Mouse (Mus musculus) gastrocnemius, postnatal 25 days (tissue): Measurements from ENCODE around the gene Pomp. TPM values are rescaled to one million over a fixed set of nuclear protein-coding genes. Genes with fewer than 3 reads are reported as not detected.

ENCODE experiments used
- DNase-seq: peaks from one replicate; pipeline ENCODE4 v3.0.0; 2022
- total RNA-seq, 2 experiments: library from RNA; stranded (reverse); gene quantifications; 1 replicate in 1 of 2; 2 replicates in 1 of 2; pipeline ENCODE4 v1.2.3; 2021

The Pomp gene
- total RNA-seq, 2 experiments from 2014 or later, result 137 to 142 TPM

GRCm38 (mm10) chr5:147902008-147902757 is 41.9 kb downstream of the Pomp start:
- no peak for DNase-seq

GRCm38 (mm10) chr5:147903166-147903565 is 42.9 kb downstream of the Pomp start:
- DNase-seq, result no peak

GRCm38 (mm10) chr5:147907144-147907543 is 46.9 kb downstream of the Pomp start:
- no peak for DNase-seq

GRCm38 (mm10) chr5:147907851-147908250 is 47.6 kb downstream of the Pomp start:
- DNase-seq, result no peak

GRCm38 (mm10) chr5:147910807-147911509 is 50.7 kb downstream of the Pomp start:
- no peak for DNase-seq

- no peak for DNase-seq
These were observed 51.5 kb downstream of the Pomp start for GRCm38 (mm10) chr5:147911744-147912143.

GRCm38 (mm10) chr5:147913241-147913842 is 53.1 kb downstream of the Pomp start:
- no peak for DNase-seq

GRCm38 (mm10) chr5:147915038-147915566 is 54.8 kb downstream of the Pomp start:
- no peak for DNase-seq

- DNase-seq, result no peak
These were observed 55.9 kb downstream of the Pomp start for GRCm38 (mm10) chr5:147916171-147916570.

- no peak for DNase-seq
These were observed 58.0 kb downstream of the Pomp start for GRCm38 (mm10) chr5:147918044-147918846.

GRCm38 (mm10) chr5:147924621-147925020 is 64.4 kb downstream of the Pomp start:
- no peak for DNase-seq

Other genes starting within 250 kb of the Pomp start
- 10 to 100 TPM; 22.8 to 24.1 TPM for gene Flt1, start 134.4 kb upstream of the Pomp start, total RNA-seq
- 10 to 100 TPM in 1 of 2 experiments, 1 to 10 TPM in 1; 9.5 to 11.7 TPM for gene Slc46a3, start 34.4 kb downstream of the Pomp start, total RNA-seq
- gene Mtus2, start 96.9 kb downstream of the Pomp start, total RNA-seq, result under 1 TPM in 1 of 2 experiments, not detected in 1; 0.16 TPM